14 mouse cellular contexts compared by ENCODE assay signal in genomic region chr12:75515301-75515906, GRCm38 (mm10).
DNase-seq lines count a peak whose midpoint lies in the region; ATAC-seq and TF ChIP-seq lines count a peak whose summit lies in the region.
"Had no signal": no experiment of that assay in that cellular context is flagged by ENCODE, and none has a peak within 500 bp of the region (broad histone marks: within the 10 kb centered on the region; RNA-seq: fewer than 3 reads in every experiment).

No protein-coding gene starts in this region.

- H3K4me2 ChIP-seq in heart, embryonic 14.5 days (ENCODE audit: low read length) = peak overlapping the region; percentile 44
- no peak overlapping the region for H3K4me2 ChIP-seq in neural tube, embryonic 13.5 days
- H3K4me2 ChIP-seq in embryonic facial prominence, embryonic 13.5 days = no peak overlapping the region
- no peak overlapping the region for H3K4me2 ChIP-seq in kidney, embryonic 14.5 days (replicated peaks; ENCODE audit: low read depth, low read length)
- H3K4me2 ChIP-seq: embryonic facial prominence, embryonic 15.5 days; kidney, embryonic 15.5 days had no signal

- no peak for DNase-seq in heart, adult 9 months (ENCODE audit: low spot score in 2 of 2)
- DNase-seq in neural tube, embryonic 10.5 days (ENCODE audit: extremely low spot score, low spot score) = no peak
- no peak for DNase-seq in thymus, adult 2 months
- DNase-seq: cerebellum, adult 2 months; forebrain, postnatal 0 days; gastrocnemius, postnatal 14 days; right cerebral cortex, postnatal 14 days had no signal

- H3K27me3 ChIP-seq in heart, embryonic 14.5 days (ENCODE audit: control insufficient read depth, insufficient read depth, low read length) = no peaks in the 10 kb centered on the region
- H3K27me3 ChIP-seq in neural tube, embryonic 13.5 days = no peaks in the 10 kb centered on the region
- H3K27me3 ChIP-seq in embryonic facial prominence, embryonic 13.5 days = no peaks in the 10 kb centered on the region
- H3K27me3 ChIP-seq in thymus, adult 2 months (ENCODE audit: control insufficient read depth, insufficient read depth, low read length) = no peaks in the 10 kb centered on the region
- no peaks in the 10 kb centered on the region for H3K27me3 ChIP-seq in kidney, embryonic 14.5 days (ENCODE audit: control insufficient read depth, insufficient read depth, low read length)
- H3K27me3 ChIP-seq: embryonic facial prominence, embryonic 15.5 days; kidney, embryonic 15.5 days had no signal

- 38% methylated on average over 10 of the region's 10 CpGs for WGBS in heart, embryonic 14.5 days
- WGBS in neural tube, embryonic 13.5 days = 55% methylated on average over 10 of the region's 10 CpGs
- WGBS in embryonic facial prominence, embryonic 13.5 days = 53% methylated on average over 10 of the region's 10 CpGs
- 93% methylated on average over 10 of the region's 10 CpGs for WGBS in thymus, adult 2 months
- WGBS in kidney, embryonic 14.5 days = 31% methylated on average over 10 of the region's 10 CpGs

- peaks cover 14% of the 10 kb centered on the region for H3K36me3 ChIP-seq in heart, embryonic 14.5 days (ENCODE audit: control insufficient read depth, insufficient read depth, low read length)
- peaks cover 11% of the 10 kb centered on the region; the same call in 1 of the 2 replicates for H3K36me3 ChIP-seq in neural tube, embryonic 13.5 days
- H3K36me3 ChIP-seq in embryonic facial prominence, embryonic 13.5 days = peaks cover 16% of the 10 kb centered on the region; the same call in 1 of the 2 replicates
- peaks cover 15% of the 10 kb centered on the region for H3K36me3 ChIP-seq in thymus, adult 2 months (ENCODE audit: control insufficient read depth, insufficient read depth, low read length)
- peaks cover 5% of the 10 kb centered on the region; the same call in 1 of the 2 replicates for H3K36me3 ChIP-seq in kidney, embryonic 14.5 days (ENCODE audit: control insufficient read depth, insufficient read depth, low read length)
- H3K36me3 ChIP-seq: embryonic facial prominence, embryonic 15.5 days had no signal

- ATAC-seq in heart, embryonic 14.5 days (ENCODE audit: insufficient number of reproducible peaks, insufficient read depth, low FRiP score, low read depth) = no peak
- no peak for ATAC-seq in neural tube, embryonic 13.5 days (ENCODE audit: low read depth)
- no peak for ATAC-seq in embryonic facial prominence, embryonic 13.5 days (ENCODE audit: insufficient number of reproducible peaks, insufficient read depth, low FRiP score, low TSS enrichment, low read depth)
- no peak for ATAC-seq in kidney, embryonic 14.5 days (ENCODE audit: low FRiP score, low TSS enrichment)
- ATAC-seq: activated CD4-positive, CD25-positive, alpha-beta regulatory T cell, adult 4 months; forebrain, postnatal 0 days had no signal

- peak overlapping the region; percentile 45 to 62; a peak in 2 of 4 replicates for H3K27ac ChIP-seq in heart, embryonic 14.5 days (replicated peaks in 1 of 2; ENCODE audit: control insufficient read depth in 1 of 2, insufficient read depth in 1 of 2, low read depth in 2 of 2, low read length in 2 of 2)
- H3K27ac ChIP-seq in neural tube, embryonic 13.5 days (replicated peaks) = 0 out of 2 replicates have a peak overlapping the region, but pooled peaks have one; percentile 0
- 0 out of 2 replicates have a peak overlapping the region, but pooled peaks have one; percentile 77 for H3K27ac ChIP-seq in embryonic facial prominence, embryonic 13.5 days
- no peak overlapping the region for H3K27ac ChIP-seq in thymus, adult 2 months (ENCODE audit: control insufficient read depth, insufficient read depth, low read length)
- H3K27ac ChIP-seq in kidney, embryonic 14.5 days (ENCODE audit: low read depth, low read length) = no peak overlapping the region
- H3K27ac ChIP-seq: embryonic facial prominence, embryonic 15.5 days; kidney, embryonic 15.5 days had no signal

- peaks cover 6 to 37% of the 10 kb centered on the region in 2 experiments for H3K4me1 ChIP-seq in heart, embryonic 14.5 days (ENCODE audit: control insufficient read depth in 2 of 2, insufficient read depth in 2 of 2, low read length in 2 of 2)
- H3K4me1 ChIP-seq in neural tube, embryonic 13.5 days (replicated peaks) = peaks cover 20% of the 10 kb centered on the region
- H3K4me1 ChIP-seq in embryonic facial prominence, embryonic 13.5 days = peaks cover 33% of the 10 kb centered on the region
- peaks cover 3% of the 10 kb centered on the region; the same call in 1 of the 2 replicates for H3K4me1 ChIP-seq in thymus, adult 2 months (replicated peaks; ENCODE audit: control insufficient read depth, insufficient read depth, low read length)
- peaks cover 4% of the 10 kb centered on the region; the same call in 1 of the 2 replicates for H3K4me1 ChIP-seq in kidney, embryonic 14.5 days (ENCODE audit: control insufficient read depth, insufficient read depth, low read length)

- no peak for TF ChIP-seq POLR2A in thymus, adult 2 months (IDR thresholded peaks at IDR 0.05; ENCODE audit: control insufficient read depth, extremely low read depth, insufficient read depth, low read length, poor library complexity)

- no peak overlapping the region for H3K4me3 ChIP-seq in heart, embryonic 14.5 days (ENCODE audit: control insufficient read depth in 1 of 2, insufficient read depth in 1 of 2, low read depth in 1 of 2, low read length in 2 of 2)
- H3K4me3 ChIP-seq in neural tube, embryonic 13.5 days = no peak overlapping the region
- H3K4me3 ChIP-seq in embryonic facial prominence, embryonic 13.5 days = no peak overlapping the region
- no peak overlapping the region for H3K4me3 ChIP-seq in thymus, adult 2 months (ENCODE audit: control insufficient read depth, insufficient read depth, low read length)
- H3K4me3 ChIP-seq in kidney, embryonic 14.5 days (ENCODE audit: low read length) = no peak overlapping the region
- H3K4me3 ChIP-seq: embryonic facial prominence, embryonic 15.5 days; kidney, embryonic 15.5 days had no signal

- no peaks in the 10 kb centered on the region for H3K9me3 ChIP-seq in heart, embryonic 14.5 days (ENCODE audit: control insufficient read depth, low read length)
- no peaks in the 10 kb centered on the region for H3K9me3 ChIP-seq in neural tube, embryonic 13.5 days
- H3K9me3 ChIP-seq in embryonic facial prominence, embryonic 13.5 days = no peaks in the 10 kb centered on the region
- H3K9me3 ChIP-seq in kidney, embryonic 14.5 days (ENCODE audit: control insufficient read depth, low read length) = no peaks in the 10 kb centered on the region
- H3K9me3 ChIP-seq: embryonic facial prominence, embryonic 15.5 days; kidney, embryonic 15.5 days had no signal

- H3K9ac ChIP-seq in heart, embryonic 14.5 days (ENCODE audit: low read length) = peak overlapping the region; percentile 34
- no peak overlapping the region for H3K9ac ChIP-seq in neural tube, embryonic 13.5 days
- H3K9ac ChIP-seq in embryonic facial prominence, embryonic 13.5 days = no peak overlapping the region
- H3K9ac ChIP-seq in kidney, embryonic 14.5 days (ENCODE audit: low read depth, low read length) = no peak overlapping the region
- H3K9ac ChIP-seq: embryonic facial prominence, embryonic 15.5 days; forebrain, postnatal 0 days; kidney, embryonic 15.5 days had no signal

- no peak for TF ChIP-seq CTCF in thymus, adult 2 months (IDR thresholded peaks at IDR 0.05; ENCODE audit: borderline replicate concordance, control insufficient read depth, extremely low read depth, insufficient read depth, low read length, poor library complexity)

Comparison
In these comparisons a context has a peak if more than half of its experiments do, and no peak if none do; other contexts are left out.
1. H3K27ac ChIP-seq: peak in heart, embryonic 14.5 days (2 of 2), neural tube, embryonic 13.5 days (single experiment) and embryonic facial prominence, embryonic 13.5 days (single experiment); none in thymus, adult 2 months (single experiment) and kidney, embryonic 14.5 days (single experiment).